Mouse (Mus musculus) megakaryocyte, embryonic 14.5 days (primary cell): ENCODE data around the gene Usf2. TPM values are rescaled to one million over a fixed set of nuclear protein-coding genes. Genes with fewer than 3 reads are reported as not detected.

Source experiments
- H3K27me3 ChIP-seq: replicated peaks from 2 replicates; pipeline ENCODE3; 2012; ENCODE audit warnings: inconsistent platforms
- H3K36me3 ChIP-seq: replicated peaks from 2 replicates; pipeline ENCODE3; 2012; ENCODE audit warnings: low read length, inconsistent platforms, mixed read lengths
- H3K4me1 ChIP-seq: 2 replicates; pipeline ENCODE4 v1.6.1; 2012; ENCODE audit warnings: inconsistent platforms
- H3K4me3 ChIP-seq: replicated peaks from 2 replicates; pipeline ENCODE3; 2012; ENCODE audit warnings: moderate library complexity, mild to moderate bottlenecking, inconsistent platforms
- H3K9me3 ChIP-seq: 2 replicates; pipeline ENCODE4 v1.6.1; 2012; ENCODE audit warnings: inconsistent platforms
- FLI1 ChIP-seq: IDR thresholded peaks from 2 replicates; pipeline ENCODE4 v1.6.1; 2012; ENCODE audit warnings: low read length, inconsistent platforms, mixed read lengths
- GATA1 ChIP-seq: IDR thresholded peaks from 3 replicates; pipeline ENCODE4 v1.6.1; 2012; ENCODE audit warnings: mixed read lengths, low read length, inconsistent platforms, borderline replicate concordance
- polyA plus RNA-seq: library from polyadenylated mRNA; stranded (reverse); fragments of >175 nt; gene quantifications from 2 replicates; pipeline ENCODE4 v1.2.3, GENCODE M21; 2012; ENCODE audit warnings: low replicate concordance; ENCODE audit not compliant: insufficient read depth

The Usf2 gene
- polyA plus RNA-seq: 122 and 127 TPM in 2 replicates

GRCm38 (mm10) chr7:30956756-30957366 is at the start of gene Usf2:
Gene Usf2, minus strand, starts transcription at chr7:30956803.
- no peak for TF ChIP-seq GATA1
- TF ChIP-seq FLI1: no peak
- H3K4me3 ChIP-seq: peak within 1 kb of the TSS; percentile 98
- peaks cover 56% of the 10 kb centered on the region for H3K36me3 ChIP-seq
- no peaks in the 10 kb centered on the region for H3K27me3 ChIP-seq
- no peaks in the 10 kb centered on the region for H3K9me3 ChIP-seq
- peaks cover 68% of the 10 kb centered on the region for H3K4me1 ChIP-seq

GRCm38 (mm10) chr7:31002650-31003049 is 46.0 kb upstream of the Usf2 start:
- Histone ChIP-seq H3K36me3 (peaks cover 8% of the 10 kb centered on the region), H3K9me3 (peaks cover 8% of the 10 kb centered on the region), H3K4me3 (peak overlapping the region; percentile 82), H3K4me1 (peaks cover 74% of the 10 kb centered on the region), H3K27me3 (no peaks in the 10 kb centered on the region)
- TF ChIP-seq FLI1: no peak
- peak; percentile 76; the same call in 1 of the 3 replicates for TF ChIP-seq GATA1

GRCm38 (mm10) chr7:31000505-31001020 is 44.0 kb upstream of the Usf2 start:
- Histone ChIP-seq H3K36me3 (peaks cover 10% of the 10 kb centered on the region), H3K4me1 (peaks cover 59% of the 10 kb centered on the region), H3K9me3 (peaks cover 16% of the 10 kb centered on the region), H3K4me3 (peak overlapping the region; percentile 85), H3K27me3 (no peaks in the 10 kb centered on the region)
- TF ChIP-seq FLI1 (no peak), GATA1 (no peak)

DNA sequence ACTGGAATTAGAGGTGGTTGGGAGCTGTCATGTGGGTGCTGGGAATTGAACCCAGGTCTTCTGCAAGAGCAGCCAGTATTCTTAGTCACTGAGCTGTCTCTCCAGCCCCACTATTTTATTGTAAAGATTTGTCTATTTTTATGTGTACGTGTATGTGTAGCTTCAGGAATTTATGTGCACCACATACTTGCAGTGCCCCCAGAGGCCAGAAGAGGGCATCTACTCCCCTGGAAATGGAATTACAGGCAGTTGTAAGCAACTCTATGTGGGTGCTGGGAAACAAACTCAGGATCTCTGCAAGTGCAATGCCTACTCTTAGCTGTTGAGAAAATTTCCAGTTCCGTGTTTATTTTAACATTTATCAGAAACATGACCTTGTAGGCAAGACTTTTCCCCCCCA is 39.9 kb upstream of the Usf2 start:
- H3K36me3 ChIP-seq: peaks cover 2% of the 10 kb centered on the region
- peaks cover 8% of the 10 kb centered on the region for H3K9me3 ChIP-seq
- H3K4me3 ChIP-seq: no peak overlapping the region
- H3K27me3 ChIP-seq: no peaks in the 10 kb centered on the region
- H3K4me1 ChIP-seq: peaks cover 44% of the 10 kb centered on the region
- no peak for TF ChIP-seq GATA1
- TF ChIP-seq FLI1: no peak

DNA sequence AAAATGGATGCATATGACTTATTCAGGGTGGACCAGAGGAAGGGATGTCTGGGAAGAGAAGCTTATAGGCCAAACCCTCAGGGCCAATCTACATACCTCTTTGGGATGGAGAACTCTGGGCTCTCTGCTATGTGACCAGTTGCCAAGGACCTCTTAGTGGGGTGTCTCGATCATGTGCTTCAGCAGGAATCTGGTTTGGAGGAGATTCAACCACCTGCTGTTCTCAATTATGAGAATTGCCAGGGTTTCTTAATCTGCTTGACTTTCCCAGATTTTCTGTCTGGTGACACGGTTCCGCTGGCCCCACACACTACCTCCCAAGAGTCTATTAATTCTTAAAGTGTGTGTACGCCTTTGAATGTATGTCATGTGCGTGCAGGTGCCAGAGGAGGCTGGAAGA is 37.4 kb upstream of the Usf2 start:
- Histone ChIP-seq H3K27me3 (peaks cover 3% of the 10 kb centered on the region), H3K9me3 (peaks cover 11% of the 10 kb centered on the region), H3K4me3 (no peak overlapping the region), H3K4me1 (peaks cover 35% of the 10 kb centered on the region), H3K36me3 (peaks cover 2% of the 10 kb centered on the region)
- TF ChIP-seq GATA1: no peak

GRCm38 (mm10) chr7:30992148-30992547 is 35.5 kb upstream of the Usf2 start:
- Histone ChIP-seq H3K9me3 (peaks cover 11% of the 10 kb centered on the region), H3K27me3 (peaks cover 6% of the 10 kb centered on the region), H3K4me3 (no peak overlapping the region), H3K4me1 (peaks cover 35% of the 10 kb centered on the region), H3K36me3 (peaks cover 2% of the 10 kb centered on the region)
- TF ChIP-seq GATA1 (no peak), FLI1 (no peak)

GRCm38 (mm10) chr7:30988519-30989162 is 32.0 kb upstream of the Usf2 start:
- H3K4me3 ChIP-seq: no peak overlapping the region
- peaks cover 29% of the 10 kb centered on the region for H3K4me1 ChIP-seq
- H3K27me3 ChIP-seq: peaks cover 6% of the 10 kb centered on the region
- H3K9me3 ChIP-seq: 0 out of 2 replicates have a peak, but pooled peaks cover 4% of the 10 kb centered on the region
- no peaks in the 10 kb centered on the region for H3K36me3 ChIP-seq
- TF ChIP-seq FLI1 (no peak), GATA1 (no peak)

DNA sequence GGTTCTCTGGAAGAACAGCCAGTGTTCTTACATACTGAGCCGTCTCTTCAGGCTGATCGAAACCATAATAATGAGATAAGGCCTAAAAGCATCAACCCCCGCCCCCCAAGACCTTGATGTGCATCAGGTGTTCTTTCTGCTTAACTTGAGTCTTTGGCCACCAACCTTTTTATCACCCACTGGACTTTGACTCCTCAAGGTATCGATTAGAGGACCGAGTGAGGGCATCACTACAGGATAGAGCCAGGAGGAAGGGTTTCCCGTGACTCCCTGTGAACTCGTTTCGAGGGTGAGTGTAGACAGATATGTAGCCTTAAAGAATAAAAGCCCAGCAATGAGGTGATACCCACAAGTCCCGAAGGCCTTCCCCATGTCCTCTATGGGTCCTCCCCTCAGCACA is 28.8 kb upstream of the Usf2 start:
- peaks cover 10% of the 10 kb centered on the region for H3K27me3 ChIP-seq
- H3K4me3 ChIP-seq: no peak overlapping the region
- H3K36me3 ChIP-seq: no peaks in the 10 kb centered on the region
- peaks cover 20% of the 10 kb centered on the region for H3K9me3 ChIP-seq
- TF ChIP-seq FLI1 (no peak), GATA1 (no peak)
- peaks cover 7% of the 10 kb centered on the region for H3K4me1 ChIP-seq

DNA sequence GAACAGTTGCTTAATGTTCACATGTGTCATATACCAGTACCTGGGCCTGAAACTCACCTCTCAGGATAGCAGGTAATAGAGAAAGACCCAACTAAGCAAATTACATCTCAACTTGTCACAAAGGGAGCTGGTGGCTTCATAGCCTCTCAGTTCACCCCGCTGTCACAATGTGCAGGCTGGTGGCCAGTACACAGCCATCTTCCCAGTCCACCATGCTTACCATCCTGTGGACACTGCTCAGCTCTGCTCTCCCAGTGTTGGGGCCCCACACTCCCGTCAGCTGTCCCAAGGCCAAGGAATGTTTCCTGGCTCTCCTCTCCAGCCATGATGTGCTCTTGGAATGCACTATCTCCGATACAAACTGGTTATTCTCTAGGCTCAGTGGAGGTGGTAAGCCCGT is 25.1 kb upstream of the Usf2 start:
- TF ChIP-seq FLI1 (no peak), GATA1 (no peak)
- peaks cover 34% of the 10 kb centered on the region for H3K9me3 ChIP-seq
- H3K36me3 ChIP-seq: peaks cover 9% of the 10 kb centered on the region
- H3K4me3 ChIP-seq: no peak overlapping the region
- H3K27me3 ChIP-seq: peaks cover 4% of the 10 kb centered on the region
- no peaks in the 10 kb centered on the region for H3K4me1 ChIP-seq
